ENCODE assay signal across 28 mouse cellular contexts in the genomic region with DNA sequence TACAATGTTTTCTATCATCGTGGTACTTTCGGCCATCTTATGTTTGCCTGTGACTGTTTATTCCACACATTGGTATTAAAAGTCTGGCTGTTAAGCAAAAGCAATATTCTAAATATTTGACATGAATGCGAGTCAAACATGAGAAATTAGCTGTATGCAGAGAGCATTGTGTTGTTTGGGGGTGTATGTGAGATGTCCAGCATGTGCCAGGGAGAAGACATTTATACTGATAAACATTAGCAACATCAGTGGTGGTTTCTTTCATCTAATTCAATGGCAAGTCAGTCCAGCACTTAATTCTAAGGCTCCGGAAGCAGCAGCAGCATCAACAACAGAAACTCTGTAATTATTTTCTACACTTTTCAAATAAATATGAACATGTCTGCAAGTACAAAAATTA.
"Had no signal": no experiment of that assay in that cellular context is flagged by ENCODE, and none has a peak within 500 bp of the region (broad histone marks: within the 10 kb centered on the region; RNA-seq: fewer than 3 reads in every experiment).

No protein-coding gene starts in this region.

- H3K4me2 ChIP-seq: embryonic facial prominence, embryonic 12.5 days; embryonic facial prominence, embryonic 13.5 days; embryonic facial prominence, embryonic 15.5 days; forebrain, embryonic 12.5 days; forebrain, embryonic 13.5 days; forebrain, embryonic 15.5 days had no signal

- H3K4me3 ChIP-seq: embryonic facial prominence, embryonic 10.5 days; embryonic facial prominence, embryonic 12.5 days; embryonic facial prominence, embryonic 13.5 days; embryonic facial prominence, embryonic 15.5 days; erythroblast, embryonic 14.5 days; forebrain, embryonic 10.5 days; forebrain, embryonic 12.5 days; forebrain, embryonic 13.5 days; forebrain, embryonic 15.5 days; gastrocnemius, adult 2 months; heart, adult 2 months had no signal

- H3K4me1 ChIP-seq: embryonic facial prominence, embryonic 10.5 days; embryonic facial prominence, embryonic 12.5 days; embryonic facial prominence, embryonic 15.5 days; forebrain, embryonic 15.5 days had no signal

- H3K9me3 ChIP-seq: embryonic facial prominence, embryonic 10.5 days; embryonic facial prominence, embryonic 12.5 days; embryonic facial prominence, embryonic 13.5 days; embryonic facial prominence, embryonic 15.5 days; forebrain, embryonic 10.5 days; forebrain, embryonic 12.5 days; forebrain, embryonic 13.5 days; forebrain, embryonic 15.5 days had no signal

- H3K27ac ChIP-seq: embryonic facial prominence, embryonic 10.5 days; embryonic facial prominence, embryonic 12.5 days; embryonic facial prominence, embryonic 13.5 days; embryonic facial prominence, embryonic 15.5 days; forebrain, embryonic 10.5 days; forebrain, embryonic 12.5 days; forebrain, embryonic 13.5 days; forebrain, embryonic 15.5 days; gastrocnemius, adult 2 months; heart, adult 2 months had no signal

- H3K36me3 ChIP-seq: embryonic facial prominence, embryonic 10.5 days; embryonic facial prominence, embryonic 12.5 days; embryonic facial prominence, embryonic 13.5 days; embryonic facial prominence, embryonic 15.5 days; forebrain, embryonic 10.5 days; forebrain, embryonic 12.5 days; forebrain, embryonic 15.5 days had no signal

- DNase-seq: cerebellum, adult 8-10 months; cerebellum, adult 9-10 months; cerebellum, adult 9-11 months; cerebellum, postnatal 10 days; cerebellum, postnatal 14 days; cerebellum, postnatal 25 days; cerebellum, postnatal 36 days; embryo, embryonic 11 days; forebrain, postnatal 0 days; gastrocnemius, adult 2 months; gastrocnemius, postnatal 10 days; gastrocnemius, postnatal 14 days; gastrocnemius, postnatal 25 days; gastrocnemius, postnatal 36 days; heart, adult 11 months; heart, adult 18-20 months; heart, adult 2 months had no signal

- ATAC-seq: forebrain, embryonic 13.5 days; forebrain, embryonic 14.5 days; forebrain, embryonic 15.5 days; forebrain, embryonic 16.5 days; forebrain, postnatal 0 days had no signal

- H3K27me3 ChIP-seq: embryonic facial prominence, embryonic 12.5 days; embryonic facial prominence, embryonic 13.5 days; embryonic facial prominence, embryonic 15.5 days; forebrain, embryonic 12.5 days; forebrain, embryonic 13.5 days; forebrain, embryonic 15.5 days had no signal

- H3K9ac ChIP-seq: embryonic facial prominence, embryonic 12.5 days; embryonic facial prominence, embryonic 13.5 days; embryonic facial prominence, embryonic 15.5 days; forebrain, embryonic 12.5 days; forebrain, embryonic 13.5 days; forebrain, embryonic 15.5 days; forebrain, postnatal 0 days had no signal
